Mouse (Mus musculus) ES-E14 (cell line): ENCODE measurements at regions not wholly inside any gene's neighbourhood (a gene's known extent, or its start where the extent isn't known, plus 50 kb on each side); places are given as distances from the start of the nearest gene placed in this dataset.
"Not testable (repeated sequence)": the region's sequence is repeated elsewhere in the genome, so short reads cannot be mapped to it uniquely, and the experiment has no call there.

Experiments
- DNase-seq: peaks from one replicate; pipeline ENCODE4 v3.0.0-alpha.2; 2013; ENCODE audit warnings: low read depth, low spot score
- H3K27ac ChIP-seq: 2 replicates; pipeline ENCODE4 v1.5.1; 2012; ENCODE audit warnings: low read depth, mild to moderate bottlenecking, low read length, moderate library complexity, mixed read lengths; ENCODE audit not compliant: poor library complexity, insufficient read depth, severe bottlenecking
- H3K36me3 ChIP-seq: 2 replicates; pipeline ENCODE4 v1.6.1; 2012; ENCODE audit warnings: mild to moderate bottlenecking, low read length, moderate library complexity, mixed read lengths; ENCODE audit not compliant: control insufficient read depth, poor library complexity, insufficient read depth, severe bottlenecking
- H3K4me1 ChIP-seq, 2 experiments: fragments of 150-350 bp in 1 of 2; sonication (generic) in 1 of 2; 2 replicates each; pipeline ENCODE4 v1.6.1; 2012; ENCODE audit warnings: low read length in 2 of 2, mild to moderate bottlenecking in 1 of 2, mixed read lengths in 1 of 2; ENCODE audit not compliant: control insufficient read depth in 2 of 2, insufficient read depth in 2 of 2, poor library complexity in 1 of 2
- H3K4me3 ChIP-seq, 2 experiments: fragments of 150-350 bp in 1 of 2; sonication (generic) in 1 of 2; 2 replicates each; pipeline ENCODE4 v1.5.1; 2012; ENCODE audit warnings: low read length in 2 of 2, low read depth in 1 of 2, mild to moderate bottlenecking in 1 of 2, mixed read lengths in 1 of 2; ENCODE audit not compliant: insufficient read depth in 1 of 2, poor library complexity in 1 of 2, severe bottlenecking in 1 of 2
- H3K9ac ChIP-seq: 2 replicates; pipeline ENCODE4 v1.6.1; 2012; ENCODE audit warnings: low read depth, mild to moderate bottlenecking, low read length, mixed read lengths; ENCODE audit not compliant: poor library complexity, insufficient read depth, severe bottlenecking
- H3K9me3 ChIP-seq: fragments of 150-350 bp; sonication (generic); 2 replicates; pipeline ENCODE4 v1.6.1; 2012; ENCODE audit warnings: low read depth, mild to moderate bottlenecking, low read length; ENCODE audit not compliant: control insufficient read depth, insufficient read depth
- CHD2 ChIP-seq: IDR thresholded peaks from 2 replicates; pipeline ENCODE4 v1.6.1; 2014; ENCODE audit warnings: mild to moderate bottlenecking, low read depth, low read length, inconsistent platforms
- HCFC1 ChIP-seq: IDR thresholded peaks from 2 replicates; pipeline ENCODE4 v1.6.1; 2012; ENCODE audit warnings: low read length, inconsistent platforms, borderline replicate concordance; ENCODE audit not compliant: insufficient read depth
- MAFK ChIP-seq: IDR thresholded peaks from 2 replicates; pipeline ENCODE4 v1.6.1; 2014; ENCODE audit warnings: mild to moderate bottlenecking, low read depth, low read length, inconsistent platforms; ENCODE audit not compliant: insufficient read depth
- ZC3H11A ChIP-seq: IDR thresholded peaks from 2 replicates; pipeline ENCODE4 v1.6.1; 2012; ENCODE audit warnings: low read depth, mild to moderate bottlenecking, inconsistent platforms, low read length, borderline replicate concordance
- ZNF384 ChIP-seq: IDR thresholded peaks from 2 replicates; pipeline ENCODE4 v1.6.1; 2012; ENCODE audit warnings: low read depth, low read length, inconsistent platforms
- in situ Hi-C, 2 experiments: fragments of 600-800 bp; cut with MboI; formaldehyde crosslinking; loops; one replicate each; pipeline ENCODE4 v1.15.1; 2025; ENCODE audit warnings: low sequenced_read_pairs in 2 of 2, inconsistent platforms in 1 of 2; ENCODE audit not compliant: unreplicated experiment in 2 of 2

GRCm38 (mm10) chr6:48177936-48178335, 91.5 kb upstream of the Zfp746 start:
- H3K9me3 ChIP-seq: no peaks in the 10 kb centered on the region
- no peaks in the 10 kb centered on the region for H3K36me3 ChIP-seq
- no peak overlapping the region for H3K27ac ChIP-seq
- H3K4me3 ChIP-seq: no peak overlapping the region
- H3K4me1 ChIP-seq: peaks cover 0 to 4% of the 10 kb centered on the region in 2 experiments; a peak in 2 of 4 replicates
- peak; percentile 54 for DNase-seq
- H3K9ac ChIP-seq: no peak overlapping the region
- TF ChIP-seq ZC3H11A (0 out of 2 replicates have a peak, but pooled peaks have one; percentile 3), HCFC1 (no peak), MAFK (0 out of 2 replicates have a peak, but pooled peaks have one; percentile 19), ZNF384 (peak; percentile 99)
- in situ Hi-C loops: no loop called here

GRCm38 (mm10) chr6:48175234-48175633, 88.8 kb upstream of the Zfp746 start:
- Histone ChIP-seq H3K4me1 (peaks cover 0 to 4% of the 10 kb centered on the region in 2 experiments; a peak in 2 of 4 replicates), H3K9me3 (no peaks in the 10 kb centered on the region), H3K36me3 (no peaks in the 10 kb centered on the region), H3K9ac (no peak overlapping the region), H3K27ac (no peak overlapping the region), H3K4me3 (no peak overlapping the region)
- DNase-seq: no peak
- no peak for TF ChIP-seq ZC3H11A
- no peak for TF ChIP-seq CHD2
- TF ChIP-seq HCFC1: no peak
- TF ChIP-seq ZNF384: no peak
- no peak for TF ChIP-seq MAFK
- in situ Hi-C loops: no loop called here

GRCm38 (mm10) chr6:48172769-48173168, 86.4 kb upstream of the Zfp746 start:
- in situ Hi-C loops, H3K4me1 ChIP-seq, H3K27ac ChIP-seq, H3K9me3 ChIP-seq, H3K36me3 ChIP-seq, H3K9ac ChIP-seq: not testable (repeated sequence)
- peak overlapping the region; percentile 20 to 31; a peak in 2 of 4 replicates for H3K4me3 ChIP-seq
- peak; percentile 29 for DNase-seq

GRCm38 (mm10) chr6:48136851-48137250, 50.5 kb upstream of the Zfp746 start:
- Histone ChIP-seq H3K27ac (no peak overlapping the region), H3K4me3 (no peak overlapping the region), H3K36me3 (no peaks in the 10 kb centered on the region), H3K9me3 (no peaks in the 10 kb centered on the region), H3K4me1 (no peaks in the 10 kb centered on the region), H3K9ac (no peak overlapping the region)
- TF ChIP-seq ZNF384 (no peak), CHD2 (no peak), ZC3H11A (no peak), MAFK (no peak), HCFC1 (no peak)
- DNase-seq: peak; percentile 47
- in situ Hi-C loops: no loop called here
